Comparison of ENCODE assay signal across 11 mouse cellular contexts in genomic region chr3:105404077-105404446, GRCm38 (mm10). TPM values are rescaled to one million over a fixed set of nuclear protein-coding genes. Genes with fewer than 3 reads are reported as not detected.
DNase-seq lines count a peak whose midpoint lies in the region; ATAC-seq and TF ChIP-seq lines count a peak whose summit lies in the region.
"Had no signal": no experiment of that assay in that cellular context is flagged by ENCODE, and none has a peak within 500 bp of the region (broad histone marks: within the 10 kb centered on the region; RNA-seq: fewer than 3 reads in every experiment).

No protein-coding gene starts in this region.

- WGBS in forebrain, embryonic 15.5 days = 21% methylated on average over 4 of the region's 4 CpGs
- 24% methylated on average over 4 of the region's 4 CpGs for WGBS in heart, embryonic 15.5 days
- 51% methylated on average over 4 of the region's 4 CpGs for WGBS in midbrain, postnatal 0 days

- ATAC-seq in forebrain, embryonic 15.5 days (replicated peaks) = peak; percentile 44
- ATAC-seq in heart, embryonic 15.5 days (replicated peaks; ENCODE audit: insufficient number of reproducible peaks, insufficient read depth, low FRiP score, low read depth) = peak; percentile 80
- ATAC-seq in midbrain, postnatal 0 days (ENCODE audit: low FRiP score) = no peak
- ATAC-seq in erythroid progenitor cell, adult 5-6 weeks (replicated peaks; ENCODE audit: low FRiP score, poor library complexity, severe bottlenecking) = no peak

- intact Hi-C loops in left cerebral cortex, postnatal 4 days (cut with DNase I) = no loop called here
- intact Hi-C loops in left cerebral cortex, postnatal 36 days (cut with DNase I) = no loop called here

- no peak overlapping the region for H3K27ac ChIP-seq in forebrain, embryonic 15.5 days (replicated peaks)
- H3K27ac ChIP-seq in heart, embryonic 15.5 days = peak overlapping the region; percentile 46
- H3K27ac ChIP-seq in midbrain, postnatal 0 days (ENCODE audit: low read depth, low read length) = no peak overlapping the region
- H3K27ac ChIP-seq: limb, embryonic 13.5 days had no signal

- peaks cover 33% of the 10 kb centered on the region for H3K4me1 ChIP-seq in forebrain, embryonic 15.5 days
- H3K4me1 ChIP-seq in heart, embryonic 15.5 days (replicated peaks) = peaks cover 7% of the 10 kb centered on the region
- no peaks in the 10 kb centered on the region for H3K4me1 ChIP-seq in midbrain, postnatal 0 days (ENCODE audit: insufficient read depth, low read length)
- H3K4me1 ChIP-seq: limb, embryonic 13.5 days had no signal

- no peaks in the 10 kb centered on the region for H3K9me3 ChIP-seq in forebrain, embryonic 15.5 days
- H3K9me3 ChIP-seq in heart, embryonic 15.5 days (replicated peaks) = no peaks in the 10 kb centered on the region
- H3K9me3 ChIP-seq in midbrain, postnatal 0 days (ENCODE audit: low read length) = no peaks in the 10 kb centered on the region
- H3K9me3 ChIP-seq: limb, embryonic 13.5 days had no signal

- no peak overlapping the region for H3K9ac ChIP-seq in forebrain, embryonic 15.5 days (replicated peaks)
- no peak overlapping the region for H3K9ac ChIP-seq in heart, embryonic 15.5 days
- H3K9ac ChIP-seq in midbrain, postnatal 0 days (replicated peaks; ENCODE audit: low read length, poor library complexity, severe bottlenecking) = no peak overlapping the region
- H3K9ac ChIP-seq: limb, embryonic 13.5 days had no signal

- H3K4me3 ChIP-seq in forebrain, embryonic 15.5 days = no peak overlapping the region
- H3K4me3 ChIP-seq in heart, embryonic 15.5 days = no peak overlapping the region
- no peak overlapping the region for H3K4me3 ChIP-seq in midbrain, postnatal 0 days (ENCODE audit: low read depth, low read length)
- H3K4me3 ChIP-seq: limb, embryonic 13.5 days; myocyte had no signal

- DNase-seq in left cerebral cortex, postnatal 4 days = peak; percentile 50
- no peak for DNase-seq in left cerebral cortex, postnatal 36 days (ENCODE audit: low spot score in 2 of 2)
- DNase-seq in midbrain, postnatal 0 days (ENCODE audit: low spot score) = peak; percentile 39
- DNase-seq in thymus, postnatal 0 days (ENCODE audit: low spot score) = no peak
- DNase-seq in gastrocnemius, postnatal 4 days (ENCODE audit: low spot score in 2 of 2) = no peak
- DNase-seq: cerebellum, postnatal 36 days had no signal

- no peaks in the 10 kb centered on the region for H3K36me3 ChIP-seq in forebrain, embryonic 15.5 days
- no peaks in the 10 kb centered on the region for H3K36me3 ChIP-seq in heart, embryonic 15.5 days
- H3K36me3 ChIP-seq in midbrain, postnatal 0 days (ENCODE audit: insufficient read depth, low read length) = no peaks in the 10 kb centered on the region
- H3K36me3 ChIP-seq: limb, embryonic 13.5 days had no signal

- no peak for TF ChIP-seq CTCF in midbrain, postnatal 0 days (IDR thresholded peaks at IDR 0.05)

- no peak overlapping the region for H3K4me2 ChIP-seq in forebrain, embryonic 15.5 days (replicated peaks)
- H3K4me2 ChIP-seq in heart, embryonic 15.5 days = no peak overlapping the region
- no peak overlapping the region for H3K4me2 ChIP-seq in midbrain, postnatal 0 days (ENCODE audit: low read depth, low read length, poor library complexity, severe bottlenecking)
- H3K4me2 ChIP-seq: limb, embryonic 13.5 days had no signal

- H3K27me3 ChIP-seq in forebrain, embryonic 15.5 days = no peaks in the 10 kb centered on the region
- no peaks in the 10 kb centered on the region for H3K27me3 ChIP-seq in heart, embryonic 15.5 days
- no peaks in the 10 kb centered on the region for H3K27me3 ChIP-seq in midbrain, postnatal 0 days (ENCODE audit: insufficient read depth, low read length)
- H3K27me3 ChIP-seq: limb, embryonic 13.5 days had no signal

RNA-seq across cellular contexts. Expression of gene Kcnd3, which starts 48.1 kb away (rescaled TPM):
- total RNA-seq in left cerebral cortex, postnatal 4 days (2021) = 10 to 100 TPM; 35.8 to 41.2 TPM
- 10 to 100 TPM; 40.5 to 63.4 TPM for total RNA-seq in left cerebral cortex, postnatal 36 days (2021)
- polyA plus RNA-seq in forebrain, embryonic 15.5 days (2015; fragmentation: Nextera tagmentation; extraction: Ambion mirVana) = 8.2 and 8.4 TPM in 2 replicates
- 0.44 and 0.74 TPM in 2 replicates for polyA plus RNA-seq in heart, embryonic 15.5 days (2015; fragmentation: Nextera tagmentation; extraction: Ambion mirVana)
- 67.4 and 80.5 TPM in 2 replicates for total RNA-seq in midbrain, postnatal 0 days (2014; rRNA removed)
- 9.6 and 10.6 TPM in 2 replicates for polyA plus RNA-seq in midbrain, postnatal 0 days (2015; fragmentation: Nextera tagmentation; extraction: Ambion mirVana)
- polyA plus RNA-seq in thymus, postnatal 0 days (2015; fragmentation: Nextera tagmentation; extraction: Ambion mirVana) = 0.05 TPM in 2 replicates
- under 1 TPM; 0.70 to 0.88 TPM for total RNA-seq in gastrocnemius, postnatal 4 days (2021)
- total RNA-seq in erythroid progenitor cell, adult 5-6 weeks (2015; ENCODE audit: low replicate concordance) = not detected in 2 replicates
- total RNA-seq in erythroid progenitor cell, adult 5-6 weeks (2017; ENCODE audit: low replicate concordance) = not detected in 2 replicates
- polyA plus RNA-seq: myocyte had no signal

Comparison
In these comparisons a context has a peak if more than half of its experiments do, and no peak if none do; other contexts are left out.
1. DNase-seq: peak in left cerebral cortex, postnatal 4 days (single experiment) and midbrain, postnatal 0 days (single experiment); none in left cerebral cortex, postnatal 36 days (0 of 2), thymus, postnatal 0 days (single experiment) and gastrocnemius, postnatal 4 days (0 of 2).
2. ATAC-seq: peak in forebrain, embryonic 15.5 days (single experiment) and heart, embryonic 15.5 days (single experiment); none in midbrain, postnatal 0 days (single experiment) and erythroid progenitor cell, adult 5-6 weeks (single experiment).
3. RNA of gene Kcnd3, which starts 48.1 kb away (total RNA-seq): 67.4 to 80.5 TPM in midbrain, postnatal 0 days, 40.5 to 63.4 TPM in left cerebral cortex, postnatal 36 days and 35.8 to 41.2 TPM in left cerebral cortex, postnatal 4 days; 0.70 to 0.88 TPM in gastrocnemius, postnatal 4 days and not detected in erythroid progenitor cell, adult 5-6 weeks; every median in the first group is over 10 times any median in the second.